Mouse (Mus musculus) lung, adult 2 months (tissue): ENCODE measurements around the gene Plxdc1.

Experiments used
- CTCF ChIP-seq: fragments of 200-500 bp; IDR thresholded peaks from 2 replicates; pipeline ENCODE4 v1.5.1; 2011; ENCODE audit warnings: mild to moderate bottlenecking, low read length, control low read depth; ENCODE audit not compliant: insufficient read depth
- POLR2A ChIP-seq: fragments of 200-500 bp; IDR thresholded peaks from 2 replicates; pipeline ENCODE4 v1.6.1; 2011; ENCODE audit warnings: low read depth, mild to moderate bottlenecking, control low read depth, low read length, borderline replicate concordance; ENCODE audit errors: extremely low read depth

DNA sequence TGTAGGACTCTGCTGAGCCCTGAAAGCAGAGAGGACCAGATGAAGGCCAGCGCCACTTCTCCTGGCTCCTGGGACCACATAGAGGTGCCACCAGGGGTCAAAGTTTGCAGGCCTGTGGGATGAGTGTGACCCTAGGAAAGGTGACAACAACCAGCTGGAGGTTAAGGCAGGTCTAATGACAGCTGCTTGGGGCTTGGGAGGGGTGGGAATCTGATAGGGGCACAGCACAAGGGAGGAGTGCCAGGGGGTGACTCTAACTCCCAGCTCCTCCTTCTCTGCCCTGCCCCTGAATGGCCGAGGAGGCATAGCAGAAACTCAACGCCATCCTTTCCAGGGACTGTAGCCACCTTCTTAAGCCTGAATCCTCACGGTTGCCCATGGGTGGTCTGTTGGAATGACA is 30.6 kb upstream of the Plxdc1 start:
- TF ChIP-seq CTCF (no peak), POLR2A (no peak)
